Mouse (Mus musculus): Measurements from ENCODE around the gene Sh3rf3.
A peak's percentile ranks its signal among the peaks of the same experiment; 100 is the strongest.

The Sh3rf3 gene

DNA sequence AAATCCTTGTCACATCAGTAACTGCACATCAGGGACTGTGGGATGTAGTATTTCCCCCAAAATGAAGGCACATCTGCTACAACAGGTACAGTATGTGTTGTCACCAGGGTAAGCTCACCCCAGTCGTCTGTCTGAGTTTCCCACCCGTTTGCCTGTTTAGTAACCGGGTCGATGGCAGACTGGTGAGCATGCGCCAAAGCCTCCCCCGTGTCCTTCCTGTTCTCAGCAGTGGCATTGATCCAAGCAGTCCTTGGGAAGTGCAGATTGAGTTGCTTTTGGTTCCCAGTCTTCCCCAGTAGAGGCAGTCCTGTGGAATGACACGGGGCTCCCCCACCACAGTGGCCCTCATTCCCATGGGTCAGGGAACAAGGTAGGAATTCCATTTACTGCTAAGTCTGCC is 297.2 kb downstream of the Sh3rf3 start:
- DNase-seq = peak in 1 of 2 experiments; percentile 19

DNA sequence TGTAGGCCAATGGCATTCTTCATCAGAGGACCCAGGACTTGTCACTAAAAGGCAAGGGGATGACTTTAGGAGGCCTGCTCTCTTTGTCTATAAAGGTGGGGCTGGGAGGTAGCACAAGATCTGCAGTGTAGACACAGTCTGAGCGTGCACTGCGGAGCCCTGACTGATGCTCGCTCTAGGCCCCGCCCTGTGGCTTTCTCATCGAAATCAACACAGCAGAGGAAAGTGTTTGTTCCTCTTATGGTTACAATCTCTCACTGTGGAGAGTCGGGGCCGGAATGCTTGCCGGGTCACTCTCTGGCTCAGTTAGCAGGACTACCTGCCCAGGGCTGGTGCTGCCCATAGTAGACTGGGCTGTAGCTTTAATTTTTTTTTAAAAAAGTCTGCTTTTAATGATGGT is 299.6 kb downstream of the Sh3rf3 start:
- DNase-seq = peak in 1 of 2 experiments; percentile 17

DNA sequence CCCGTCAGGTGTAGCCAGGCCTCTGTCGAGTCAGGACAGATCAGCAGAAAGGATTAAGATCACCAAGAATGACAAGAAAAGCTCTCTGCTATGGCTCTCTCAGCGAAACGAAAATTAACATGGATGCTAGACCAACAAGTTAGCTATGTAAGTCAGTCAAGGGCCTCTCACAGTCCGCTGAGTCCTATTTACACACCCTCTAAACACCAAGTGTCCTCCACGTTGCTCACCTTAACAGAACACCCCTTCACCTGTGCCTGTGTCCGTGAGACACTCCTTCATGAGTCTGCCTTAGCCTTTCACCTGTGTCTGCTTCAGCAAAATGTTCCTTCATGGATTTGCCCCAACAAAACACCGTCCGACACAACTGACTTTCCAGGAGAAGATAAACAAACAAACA is 300.2 kb downstream of the Sh3rf3 start:
- peak in 1 of 2 experiments; percentile 29 for DNase-seq

DNA sequence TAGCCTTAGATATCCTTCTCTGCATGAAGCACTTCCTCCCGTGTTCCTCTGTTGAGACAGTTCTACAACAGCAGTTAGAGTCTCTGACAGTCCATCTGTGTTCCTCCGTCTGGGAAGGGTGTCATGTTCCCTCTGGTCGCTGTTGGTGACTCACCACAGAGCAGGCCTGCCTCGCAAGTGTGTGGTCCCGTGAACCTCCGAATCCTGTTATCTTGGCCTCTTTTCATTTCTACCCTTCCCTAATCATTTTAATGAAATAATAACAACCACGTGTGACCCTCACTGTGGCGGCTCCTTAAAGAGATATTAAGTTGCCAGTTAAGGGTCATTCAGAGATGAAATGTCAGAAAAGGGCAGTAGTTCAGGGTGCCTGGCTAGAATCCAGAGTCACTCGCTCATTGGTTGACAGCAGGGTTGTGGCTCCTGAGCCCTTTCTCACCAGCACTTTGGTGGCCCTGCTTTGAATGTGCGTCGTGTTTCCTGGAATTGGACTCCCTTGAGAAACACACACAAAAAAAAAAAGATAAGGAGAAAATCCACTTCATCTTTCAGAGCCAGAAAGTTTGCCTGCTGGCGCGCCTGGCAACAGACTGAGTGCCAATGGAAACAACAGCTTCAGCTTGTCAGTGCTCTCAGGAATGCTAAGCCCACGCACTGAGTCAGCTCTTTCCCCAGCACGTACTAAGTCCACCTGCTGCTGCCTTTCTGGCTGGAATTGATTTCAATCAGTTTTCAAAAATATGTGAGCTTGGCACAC is 301.6 kb downstream of the Sh3rf3 start:
- DNase-seq = peak; percentile 41 to 77

DNA sequence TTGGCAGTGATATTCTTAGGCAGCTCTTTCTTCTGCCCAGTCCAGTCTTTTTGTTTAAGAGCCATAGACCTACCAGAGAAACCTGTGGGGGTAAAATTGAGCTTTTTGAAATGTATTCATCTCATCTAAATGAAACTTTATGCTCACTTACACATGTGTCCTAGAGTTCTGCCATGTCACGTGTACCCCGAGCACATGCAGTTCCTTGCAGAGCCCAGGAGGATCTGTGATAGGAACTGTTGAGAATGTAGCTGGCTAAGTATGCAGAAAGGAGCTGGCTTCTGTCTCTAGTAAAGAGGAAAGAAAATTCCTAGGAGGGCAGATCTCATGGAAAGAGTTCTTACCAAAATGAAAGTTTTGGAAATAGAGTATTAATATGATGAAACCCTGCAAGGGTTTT is 302.5 kb downstream of the Sh3rf3 start:
- no peak for DNase-seq

DNA sequence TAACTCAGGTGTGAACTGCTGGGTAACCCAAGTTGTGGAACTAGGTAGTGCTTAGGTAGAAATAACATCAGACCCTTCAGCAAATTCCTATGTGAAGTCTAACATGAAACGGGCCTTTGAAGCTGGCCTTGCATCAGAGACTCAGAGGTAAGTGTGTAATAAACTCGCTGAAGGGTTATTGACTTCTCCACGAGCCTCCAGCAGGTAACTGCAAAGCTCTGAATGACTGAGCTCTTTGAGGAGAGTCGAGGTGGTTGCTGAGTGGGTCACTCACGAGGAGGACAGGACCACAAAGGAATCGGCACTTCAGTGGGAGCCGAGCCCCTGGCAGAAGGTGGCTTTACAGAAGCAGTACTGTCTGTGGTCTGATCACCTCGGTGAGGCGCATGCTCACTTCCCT is 303.2 kb downstream of the Sh3rf3 start:
- peak in 1 of 2 experiments; percentile 57 for DNase-seq

DNA sequence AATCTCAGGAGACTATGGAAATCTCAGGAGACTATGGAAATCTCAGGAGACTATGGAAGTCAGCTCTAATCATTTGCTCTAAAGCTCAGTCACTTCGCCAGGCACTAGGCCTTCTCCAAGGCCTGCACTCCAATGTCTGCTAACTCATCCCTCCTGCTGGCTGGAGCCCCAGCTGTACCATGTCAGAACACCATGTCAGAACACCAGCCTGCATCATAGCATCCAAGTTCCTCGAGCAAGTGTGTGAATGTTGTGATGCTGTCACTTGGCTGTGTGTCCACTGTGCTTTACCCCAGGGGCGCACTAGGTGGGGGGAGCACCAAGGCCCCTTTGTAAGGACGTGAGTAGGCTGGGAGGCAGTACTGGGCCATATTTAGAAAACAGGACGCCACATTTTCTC is 304.4 kb downstream of the Sh3rf3 start:
- peak in 1 of 2 experiments; percentile 55 for DNase-seq

DNA sequence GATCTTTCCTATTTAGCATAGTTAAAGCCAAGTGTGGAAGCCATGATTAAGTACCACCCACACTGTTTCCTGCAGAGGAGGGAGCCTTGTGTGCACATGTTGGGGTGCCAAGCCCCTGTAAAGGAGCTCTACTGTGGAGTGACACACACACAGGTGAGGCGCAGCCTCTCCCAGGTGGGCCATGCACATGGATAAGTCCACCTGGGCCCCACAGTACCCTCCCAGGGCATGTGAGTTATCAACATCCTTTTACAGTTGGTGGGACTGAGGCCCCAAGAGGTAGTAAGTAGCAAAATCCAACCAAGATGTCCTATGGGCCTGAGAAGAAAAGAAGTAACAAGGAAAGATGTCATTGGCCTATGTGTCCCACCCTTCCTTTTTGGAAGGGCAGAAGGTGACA is 305.8 kb downstream of the Sh3rf3 start:
- no peak for DNase-seq

DNA sequence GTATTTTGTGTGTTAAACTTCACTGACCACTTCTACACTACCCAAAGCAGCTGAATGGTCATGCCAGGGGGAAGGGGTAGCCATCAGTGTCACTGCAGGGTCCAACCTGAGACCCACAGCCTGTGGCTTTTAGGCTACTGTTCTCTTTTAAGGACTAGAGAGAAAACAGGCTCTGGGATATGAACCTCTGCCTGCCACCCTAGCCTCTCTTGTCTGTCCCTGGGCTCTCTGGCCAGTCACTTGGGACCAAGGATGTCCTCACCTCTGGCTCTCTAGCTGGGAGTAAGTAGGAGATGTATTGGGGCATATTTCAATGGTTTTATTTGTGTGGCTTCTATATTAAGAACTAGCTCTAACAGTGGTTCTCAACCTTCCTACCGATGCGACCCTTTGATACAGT is 306.7 kb downstream of the Sh3rf3 start:
- DNase-seq = no peak

DNA sequence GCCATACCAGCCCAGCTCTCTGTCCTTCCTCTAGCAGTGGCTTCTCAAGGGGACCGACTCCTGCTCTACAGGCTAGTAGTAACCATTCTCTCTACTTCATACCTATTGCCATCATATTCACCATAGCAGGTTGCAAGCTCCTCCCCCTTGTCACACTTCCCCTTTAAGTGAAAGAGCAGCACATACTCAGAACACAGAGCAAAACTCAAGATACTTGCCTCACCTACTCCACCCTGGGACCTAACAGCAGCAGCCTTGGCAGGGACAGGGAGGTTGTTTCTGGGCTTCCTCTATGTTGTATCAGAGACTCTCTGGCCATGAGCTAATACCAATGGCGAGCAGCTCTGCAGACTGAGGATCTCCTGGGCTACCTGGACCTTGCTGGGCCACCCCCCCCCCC is 312.3 kb downstream of the Sh3rf3 start:
- DNase-seq = no peak

DNA sequence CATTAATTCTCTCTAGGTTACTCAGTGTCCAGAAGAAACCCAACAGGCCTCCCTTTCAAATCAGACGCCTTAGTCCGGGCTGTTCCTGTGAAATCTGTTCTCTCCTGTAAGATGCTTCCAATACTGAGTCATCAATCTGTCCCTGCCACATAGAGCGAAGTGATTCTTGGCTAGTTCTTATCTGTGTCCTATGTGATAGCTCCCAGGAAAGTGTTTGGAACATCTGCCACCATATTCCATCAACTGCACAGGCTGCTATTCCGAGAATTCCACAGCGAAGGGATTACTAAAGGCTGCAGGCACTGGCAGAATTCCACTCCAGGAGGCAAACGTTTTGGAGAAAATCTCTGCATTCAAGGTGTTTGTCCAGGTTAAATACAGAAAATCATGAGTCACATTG is 314.5 kb downstream of the Sh3rf3 start:
- DNase-seq = no peak

DNA sequence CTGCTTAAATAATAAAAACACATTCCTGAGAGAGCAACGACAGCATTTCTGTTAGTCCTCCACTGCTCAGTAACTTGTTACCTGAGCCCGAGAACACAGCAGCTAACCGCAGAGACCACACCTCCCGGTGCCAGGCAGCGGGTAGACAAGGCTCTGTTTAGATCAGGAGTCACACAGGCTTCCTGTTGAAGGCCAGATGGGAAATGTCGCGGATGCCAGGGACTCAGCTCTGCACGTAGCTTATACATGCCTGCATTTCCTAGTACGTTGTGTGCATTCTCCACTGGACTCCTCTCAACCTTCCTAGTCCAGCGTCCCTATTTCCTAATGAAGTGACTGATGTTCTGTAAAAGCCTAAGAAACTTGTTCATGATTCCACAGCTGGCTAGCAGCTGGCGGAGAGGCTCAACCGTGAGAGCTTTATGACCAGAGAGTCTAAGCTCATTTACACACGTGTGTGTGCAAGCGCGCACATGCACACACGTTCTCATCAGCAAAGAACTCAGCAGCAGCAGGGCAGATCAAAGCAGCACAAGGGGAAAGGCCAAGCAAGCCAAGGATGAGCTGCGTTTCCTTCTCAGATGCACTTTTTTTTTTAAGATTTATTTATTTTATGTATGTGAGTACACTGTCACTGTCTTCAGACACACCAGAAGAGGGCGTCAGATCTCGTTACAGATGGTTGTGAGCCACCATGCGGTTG is 318.9 kb downstream of the Sh3rf3 start:
- peak; percentile 54 to 80 for DNase-seq

DNA sequence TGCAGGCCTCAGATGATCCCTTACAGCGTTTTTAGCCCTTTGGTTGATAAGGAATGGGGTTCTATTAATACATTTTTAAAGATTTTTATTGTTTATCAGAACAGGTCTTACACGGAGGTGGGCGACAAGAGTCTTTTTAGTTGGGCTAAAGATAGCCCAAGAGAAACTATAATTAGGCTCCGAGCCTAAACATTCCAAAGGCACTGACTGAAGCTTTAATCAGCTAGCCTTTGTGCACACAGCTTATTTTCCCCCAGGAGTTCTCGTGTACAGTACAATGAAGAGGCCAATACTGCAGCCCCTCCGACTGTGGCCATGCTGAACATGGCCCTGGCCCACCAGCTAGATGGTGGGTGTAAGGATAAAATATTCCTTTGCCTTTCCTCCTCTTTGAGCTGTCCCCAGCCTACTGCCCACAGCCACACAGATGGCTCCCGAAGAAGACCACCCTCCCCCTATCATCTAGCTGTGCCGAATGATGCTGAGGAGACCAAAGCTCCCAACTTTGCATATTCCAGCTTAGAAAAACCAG is 320.4 kb downstream of the Sh3rf3 start:
- DNase-seq = no peak

DNA sequence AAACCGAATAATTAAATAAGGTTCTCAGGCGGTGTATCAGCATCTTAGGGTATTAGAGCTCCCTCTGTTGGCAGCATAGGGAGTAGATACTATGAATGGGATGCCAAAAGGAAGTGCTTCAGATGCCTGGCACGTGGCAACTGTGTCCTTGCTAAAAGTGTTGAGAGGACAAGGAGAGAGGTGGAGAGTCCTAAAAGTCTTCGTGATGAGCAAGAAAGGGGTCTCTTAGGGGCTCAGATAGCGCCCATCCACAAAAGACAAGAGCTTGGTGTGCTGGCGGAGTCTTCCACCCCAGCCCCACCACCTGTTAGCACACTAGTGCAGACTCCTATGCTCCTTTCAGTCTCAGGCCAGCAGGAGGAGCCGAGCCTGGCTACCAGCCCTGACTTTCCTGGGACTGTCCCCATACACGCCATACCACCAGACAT is 336.8 kb downstream of the Sh3rf3 start:
- peak; percentile 43 to 64 for DNase-seq

DNA sequence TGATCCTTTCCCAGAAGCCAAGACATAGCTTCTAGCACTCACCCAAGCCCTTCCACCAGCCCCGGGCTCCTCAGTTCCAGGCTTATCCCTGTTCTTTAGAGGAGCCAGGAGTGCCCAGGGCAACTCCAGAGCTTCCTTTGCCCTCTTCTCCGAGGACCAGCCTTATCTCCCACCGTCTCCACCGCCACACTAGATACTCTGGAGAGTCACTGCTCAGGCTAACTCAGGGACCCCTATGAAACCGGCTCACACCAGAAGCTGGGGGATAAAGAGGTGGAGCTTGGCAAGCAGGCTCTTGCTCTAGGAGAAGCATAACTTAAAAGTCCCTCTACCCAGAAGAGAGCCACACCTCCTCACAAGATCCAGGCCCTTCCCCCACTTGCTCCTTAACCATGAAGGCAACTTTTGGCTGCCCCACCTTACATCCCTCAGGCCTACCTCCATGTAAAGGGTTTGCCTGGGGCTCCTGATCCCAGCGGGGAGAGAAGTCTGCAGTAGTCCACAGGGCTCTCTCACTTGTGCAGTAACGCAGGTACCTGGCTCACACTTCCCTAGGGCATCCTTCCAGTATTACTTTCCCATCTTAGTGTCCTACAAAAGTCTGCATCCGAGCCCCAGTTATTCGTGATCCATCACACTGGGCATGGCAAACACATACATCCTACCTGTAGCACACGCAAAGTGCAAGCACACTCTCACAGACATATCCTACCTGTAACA is 337.9 kb downstream of the Sh3rf3 start:
- DNase-seq = no peak

DNA sequence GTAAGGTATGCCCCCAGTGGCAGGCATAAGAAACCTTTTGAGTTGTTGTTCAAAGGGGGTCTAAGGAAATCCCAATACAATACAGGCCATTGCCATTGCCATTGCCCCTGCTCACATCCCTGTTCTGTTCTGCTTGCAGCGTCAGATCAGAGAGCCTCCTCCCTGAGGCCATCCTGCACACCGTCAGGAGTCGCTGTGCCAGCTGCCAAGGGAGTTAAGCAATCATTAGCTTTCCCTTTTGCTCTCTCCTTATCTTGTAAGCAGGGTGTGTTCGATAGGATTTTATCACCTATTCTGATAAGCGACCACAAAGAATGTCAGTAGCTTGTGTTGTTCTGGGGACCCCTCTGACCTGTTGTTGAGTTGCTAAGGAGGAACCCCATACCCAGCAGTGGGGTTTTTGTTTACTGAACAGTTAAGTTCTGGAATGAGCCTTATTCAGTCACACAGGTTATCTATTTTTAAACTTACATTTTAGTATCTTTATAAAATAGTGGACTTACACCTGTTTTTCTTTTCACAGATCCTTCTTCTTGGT is 339.5 kb downstream of the Sh3rf3 start:
- no peak for DNase-seq

DNA sequence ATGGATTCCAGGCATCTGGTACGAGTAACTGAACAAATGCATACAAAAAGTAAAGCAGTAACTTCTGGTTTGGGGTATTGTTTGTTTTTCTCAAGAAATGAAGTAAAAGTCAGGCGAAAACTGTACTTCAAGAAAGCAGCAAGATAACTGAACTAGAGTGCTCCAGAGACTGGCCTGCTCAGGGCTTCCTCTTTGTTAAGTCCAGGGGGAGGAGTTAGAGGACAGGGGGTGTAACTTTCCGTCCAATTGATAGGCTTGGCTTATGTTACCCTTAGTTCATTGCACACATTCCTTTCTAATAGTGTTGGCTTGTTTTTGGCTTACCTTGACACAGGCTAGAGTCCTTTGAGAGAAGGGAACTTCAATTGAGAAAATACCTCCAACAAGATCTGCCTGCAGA is 345.5 kb downstream of the Sh3rf3 start:
- DNase-seq = no peak

DNA sequence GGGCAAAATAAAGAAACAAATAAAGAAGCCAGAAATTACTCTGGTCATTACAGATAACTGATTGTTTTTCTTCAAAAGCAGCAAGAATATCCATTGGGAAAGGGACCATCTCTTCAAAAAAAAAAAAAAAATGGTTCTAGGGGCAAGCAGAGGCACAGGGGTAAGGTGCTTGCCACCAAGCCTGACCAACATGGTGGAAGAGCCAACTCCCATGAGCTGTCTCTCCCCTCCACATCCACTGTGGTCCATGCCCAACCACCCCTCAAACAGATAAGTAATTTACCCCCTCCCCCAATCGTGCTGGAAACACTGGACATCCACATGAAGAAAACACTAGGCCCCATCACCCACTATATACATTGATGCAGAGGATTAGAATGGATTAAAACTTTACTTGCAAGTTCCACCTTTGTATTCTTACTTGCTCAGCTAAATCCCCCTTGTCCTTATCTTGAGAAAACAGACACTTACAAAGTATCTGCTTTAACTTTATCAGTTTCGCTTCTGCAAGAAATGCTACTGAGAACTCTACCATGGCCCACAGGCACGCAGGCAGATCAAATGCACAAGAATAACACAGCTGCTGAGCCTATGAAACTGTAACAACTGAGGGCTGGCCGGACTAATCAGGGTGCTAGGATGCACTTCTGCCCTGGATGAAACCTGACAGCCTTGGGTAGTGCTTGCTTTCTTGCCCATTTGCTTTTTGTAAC is 349.2 kb downstream of the Sh3rf3 start:
- DNase-seq = no peak

DNA sequence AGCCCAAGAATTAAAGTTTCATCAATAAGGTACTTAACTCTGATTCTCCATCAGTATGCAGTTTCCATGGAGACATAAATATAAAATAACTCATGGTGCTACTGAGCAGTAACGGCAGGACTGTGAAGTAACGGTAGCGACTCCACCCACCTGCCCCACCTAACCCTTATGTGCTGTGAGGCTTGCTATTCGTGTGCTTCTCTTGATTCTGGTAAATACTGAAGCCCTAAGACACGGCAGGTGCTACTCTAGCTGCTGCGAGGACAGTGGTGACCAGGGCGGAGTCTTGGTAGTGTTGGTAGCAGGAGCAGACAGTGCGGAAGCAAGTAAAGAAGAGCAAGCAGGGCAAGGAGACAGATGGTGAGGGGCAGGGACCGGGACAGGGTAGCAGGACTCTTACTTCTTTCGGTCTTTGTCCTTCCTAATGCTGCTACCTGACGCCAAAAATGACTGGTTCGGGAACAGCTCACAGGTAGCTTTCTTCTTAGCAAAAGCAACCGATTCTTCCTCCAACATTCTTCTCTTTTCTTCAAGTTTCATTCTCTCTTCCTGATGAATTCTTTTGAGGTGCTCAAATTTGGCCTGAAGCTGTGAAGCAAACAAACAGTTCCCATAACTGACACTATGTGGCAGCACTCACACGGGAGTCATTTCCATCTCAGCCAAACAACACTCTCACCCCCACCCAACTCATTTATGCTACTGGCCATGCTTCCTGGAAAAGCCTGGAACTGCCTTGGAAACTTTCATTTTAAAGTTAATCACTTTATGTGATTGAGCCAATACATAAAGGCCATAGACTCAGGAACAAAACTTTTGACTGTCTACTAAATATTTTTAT is 353.2 kb downstream of the Sh3rf3 start:
- DNase-seq = peak in 1 of 2 experiments; percentile 63

DNA sequence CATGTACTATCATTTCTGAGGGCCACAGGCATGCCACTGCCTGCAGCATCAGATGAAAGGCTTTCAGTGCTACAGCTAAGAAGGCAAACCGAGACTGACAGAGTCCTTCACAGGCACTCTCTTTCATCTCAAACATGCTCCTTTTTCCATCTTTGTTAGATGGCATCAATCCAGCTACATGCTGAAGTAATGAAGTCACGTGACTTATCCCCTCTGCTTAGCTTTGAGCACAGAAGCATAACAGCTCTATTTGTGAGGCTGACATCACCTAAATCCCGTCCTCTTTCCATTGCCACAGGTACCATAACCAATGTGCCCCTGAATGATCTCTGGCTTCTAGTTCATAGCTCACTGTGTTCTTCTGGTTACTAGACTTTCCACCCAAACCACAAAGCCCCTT is 357.9 kb downstream of the Sh3rf3 start:
- no peak for DNase-seq

DNA sequence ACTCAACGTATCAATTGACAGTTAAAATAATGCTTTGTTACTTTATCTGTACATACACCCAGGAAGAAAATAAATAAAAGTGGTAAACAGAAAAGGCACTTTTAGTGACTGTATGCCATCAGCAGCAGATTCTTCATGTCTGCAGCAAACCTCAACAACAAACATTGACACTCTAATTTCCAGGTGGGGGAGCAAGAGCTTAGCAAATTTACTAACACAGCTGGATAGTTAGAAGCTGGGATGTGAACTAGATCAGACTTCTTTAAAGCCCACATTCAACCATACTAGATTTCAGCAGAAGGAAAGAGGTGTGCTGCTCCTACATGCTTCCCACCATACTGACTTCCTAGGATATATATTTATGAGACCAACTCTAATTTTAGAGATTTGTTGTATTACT is 359.4 kb downstream of the Sh3rf3 start:
- no peak for DNase-seq

DNA sequence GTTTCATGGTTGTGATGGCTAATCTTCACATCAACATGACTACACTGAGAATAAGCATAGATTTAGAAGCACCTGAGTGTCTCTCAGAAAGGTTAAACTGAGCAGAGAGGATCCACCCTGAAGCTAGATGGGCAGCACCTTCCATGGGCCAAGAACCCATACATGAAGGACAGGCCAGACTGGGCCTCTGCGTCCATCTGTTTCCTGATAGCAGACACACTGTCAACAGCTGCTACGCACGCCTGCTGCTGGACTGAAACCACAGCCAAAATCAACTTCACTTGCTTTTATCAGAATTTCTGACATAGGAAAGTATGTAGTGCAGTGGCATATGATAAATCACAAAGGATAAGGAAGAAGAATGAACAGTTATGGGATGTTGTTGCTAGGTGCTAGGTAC is 366.5 kb downstream of the Sh3rf3 start:
- DNase-seq = peak in 1 of 2 experiments; percentile 25

All from lung, postnatal 4 days (tissue).